Comparison of ENCODE assay signal across 24 mouse cellular contexts in genomic region chr5:76876106-76876758, GRCm38 (mm10). TPM values are rescaled to one million over a fixed set of nuclear protein-coding genes. Genes with fewer than 3 reads are reported as not detected.
DNase-seq lines count a peak whose midpoint lies in the region; ATAC-seq lines count a peak whose summit lies in the region.
"Had no signal": no experiment of that assay in that cellular context is flagged by ENCODE, and none has a peak within 500 bp of the region (broad histone marks: within the 10 kb centered on the region; RNA-seq: fewer than 3 reads in every experiment).

No protein-coding gene starts in this region.

- peak overlapping the region; percentile 56 for H3K4me2 ChIP-seq in heart, embryonic 14.5 days (ENCODE audit: low read length)
- H3K4me2 ChIP-seq: forebrain, embryonic 12.5 days; hindbrain, embryonic 14.5 days; limb, embryonic 12.5 days; liver, embryonic 15.5 days; midbrain, embryonic 15.5 days had no signal

- H3K27me3 ChIP-seq in heart, embryonic 10.5 days (ENCODE audit: insufficient read depth, poor library complexity, severe bottlenecking), result no peaks in the 10 kb centered on the region
- no peaks in the 10 kb centered on the region for H3K27me3 ChIP-seq in heart, embryonic 14.5 days (ENCODE audit: control insufficient read depth, insufficient read depth, low read length)
- H3K27me3 ChIP-seq: forebrain, embryonic 12.5 days; limb, embryonic 12.5 days; liver, embryonic 15.5 days; megakaryocyte, embryonic 14.5 days; midbrain, embryonic 15.5 days had no signal

- H3K27ac ChIP-seq in heart, embryonic 10.5 days, result no peak overlapping the region
- peak overlapping the region; percentile 62 to 81 for H3K27ac ChIP-seq in heart, embryonic 14.5 days (replicated peaks in 1 of 2; ENCODE audit: control insufficient read depth in 1 of 2, insufficient read depth in 1 of 2, low read depth in 2 of 2, low read length in 2 of 2)
- H3K27ac ChIP-seq: forebrain, embryonic 12.5 days; hindbrain, embryonic 14.5 days; limb, embryonic 12.5 days; liver, embryonic 15.5 days; midbrain, embryonic 15.5 days had no signal

- H3K9me3 ChIP-seq in heart, embryonic 10.5 days, result no peaks in the 10 kb centered on the region
- H3K9me3 ChIP-seq in heart, embryonic 14.5 days (ENCODE audit: control insufficient read depth, low read length), result no peaks in the 10 kb centered on the region
- H3K9me3 ChIP-seq: forebrain, embryonic 12.5 days; G1E; limb, embryonic 12.5 days; liver, embryonic 15.5 days; megakaryocyte, embryonic 14.5 days; midbrain, embryonic 15.5 days had no signal

- no peak overlapping the region for H3K4me3 ChIP-seq in heart, embryonic 10.5 days
- H3K4me3 ChIP-seq in heart, embryonic 14.5 days (ENCODE audit: control insufficient read depth in 1 of 2, insufficient read depth in 1 of 2, low read depth in 1 of 2, low read length in 2 of 2), result peak overlapping the region in 1 of 2 experiments; percentile 21; a peak in 2 of 4 replicates
- H3K4me3 ChIP-seq: forebrain, embryonic 12.5 days; limb, embryonic 12.5 days; liver, embryonic 15.5 days; megakaryocyte, embryonic 14.5 days; midbrain, embryonic 15.5 days had no signal

- H3K36me3 ChIP-seq in heart, embryonic 10.5 days, result peaks cover 62% of the 10 kb centered on the region
- peaks cover 49% of the 10 kb centered on the region for H3K36me3 ChIP-seq in heart, embryonic 14.5 days (ENCODE audit: control insufficient read depth, insufficient read depth, low read length)

- H3K4me1 ChIP-seq in heart, embryonic 10.5 days, result no peaks in the 10 kb centered on the region
- H3K4me1 ChIP-seq in heart, embryonic 14.5 days (ENCODE audit: control insufficient read depth in 2 of 2, insufficient read depth in 2 of 2, low read length in 2 of 2), result peaks cover 0 to 4% of the 10 kb centered on the region in 2 experiments; a peak in 1 of 4 replicates
- H3K4me1 ChIP-seq: forebrain, embryonic 12.5 days; limb, embryonic 12.5 days; liver, embryonic 15.5 days; megakaryocyte, embryonic 14.5 days; midbrain, embryonic 15.5 days had no signal

- WGBS in heart, embryonic 10.5 days, result 81% methylated on average over 25 of the region's 25 CpGs
- WGBS in heart, embryonic 14.5 days, result 62% methylated on average over 25 of the region's 25 CpGs

- peak; percentile 95 for DNase-seq in heart, adult 11 months
- no peak for DNase-seq in heart, embryonic 10.5 days (ENCODE audit: low spot score)
- peak; percentile 67 for DNase-seq in R1 (ENCODE audit: low read depth, low spot score)
- peak; percentile 26 for DNase-seq in testis, postnatal 14 days (ENCODE audit: low spot score)
- DNase-seq in retina, embryonic 14.5 days (ENCODE audit: low spot score), result no peak
- no peak for DNase-seq in frontal cortex, postnatal 36 days (ENCODE audit: low spot score in 2 of 2)
- DNase-seq: B cell, adult 2 months; cerebellum, postnatal 36 days; gastrocnemius, postnatal 36 days; kidney, adult 11 months; kidney, postnatal 25 days; layer of hippocampus, adult 9-11 months; retina, postnatal 1 day; right cerebral cortex, postnatal 4 days; thymus, postnatal 4 days had no signal

- 0 out of 2 replicates have a peak, but pooled peaks have one; percentile 31 for ATAC-seq in heart, embryonic 14.5 days (ENCODE audit: insufficient number of reproducible peaks, insufficient read depth, low FRiP score, low read depth)
- ATAC-seq: lung, postnatal 0 days; midbrain, embryonic 15.5 days had no signal

- no peak overlapping the region for H3K9ac ChIP-seq in heart, embryonic 14.5 days (ENCODE audit: low read length)
- H3K9ac ChIP-seq: forebrain, embryonic 12.5 days; hindbrain, embryonic 14.5 days; limb, embryonic 12.5 days; liver, embryonic 15.5 days; midbrain, embryonic 15.5 days had no signal

RNA-seq across cellular contexts. Expression of gene Aasdh, which starts 29.1 kb away (rescaled TPM):
- 14.8 and 21.3 TPM in 2 replicates for polyA plus RNA-seq in heart, embryonic 10.5 days (2016; fragmentation: Nextera tagmentation; extraction: Ambion mirVana)
- 17.8 and 19.1 TPM in 2 replicates for polyA plus RNA-seq in heart, embryonic 14.5 days (2014; fragmentation: Nextera tagmentation; extraction: Ambion mirVana)

Comparison
In these comparisons a context has a peak if more than half of its experiments do, and no peak if none do; other contexts are left out.
1. DNase-seq: peak in heart, adult 11 months (single experiment), R1 (single experiment) and testis, postnatal 14 days (single experiment); none in heart, embryonic 10.5 days (single experiment), retina, embryonic 14.5 days (single experiment) and frontal cortex, postnatal 36 days (0 of 2).